Comparison of ENCODE assay signal across 1 mouse cellular context in genomic region chr8:83698291-83698660, GRCm38 (mm10).
A peak's percentile ranks its signal among the peaks of the same experiment; 100 is the strongest.
TF ChIP-seq lines count a peak whose summit lies in the region.

No protein-coding gene starts in this region.

TF ChIP-seq in MEL, 35 proteins besides CTCF, POLR2A, EP300 and RAD21:
- TF ChIP-seq SIN3A (IDR thresholded peaks at IDR 0.05; ENCODE audit: low read length) = peak; percentile 92
- TF ChIP-seq MXI1 (IDR thresholded peaks at IDR 0.05; ENCODE audit: low read depth, low read length) = peak; percentile 81
- peak; percentile 17; the same call in 1 of the 2 replicates for TF ChIP-seq TCF12 (IDR thresholded peaks at IDR 0.05; ENCODE audit: low read depth, low read length)
- TF ChIP-seq HCFC1 (IDR thresholded peaks at IDR 0.05; ENCODE audit: low read depth, low read length) = peak; percentile 60; the same call in 1 of the 2 replicates
- peak; percentile 4; the same call in 1 of the 2 replicates for TF ChIP-seq MAZ (IDR thresholded peaks at IDR 0.05; ENCODE audit: low read depth, low read length)
- TF ChIP-seq ZC3H11A (IDR thresholded peaks at IDR 0.05; ENCODE audit: low read depth, low read length) = no peak
- TF ChIP-seq ZMIZ1 (IDR thresholded peaks at IDR 0.05; ENCODE audit: low read depth, low read length) = no peak
- no peak for TF ChIP-seq NRF1 (IDR thresholded peaks at IDR 0.05; ENCODE audit: insufficient read depth, low read depth, low read length, poor library complexity, severe bottlenecking)
- peak; percentile 17; the same call in 1 of the 2 replicates for TF ChIP-seq ETS1 (IDR thresholded peaks at IDR 0.05; ENCODE audit: low read depth, low read length)
- TF ChIP-seq ELF1 (IDR thresholded peaks at IDR 0.05; ENCODE audit: low read depth, low read length) = peak; percentile 73
